Mouse (Mus musculus) intestine, embryonic 16.5 days (tissue): Measurements from ENCODE around the gene Sync. TPM values are rescaled to one million over a fixed set of nuclear protein-coding genes. Genes with fewer than 3 reads are reported as not detected.

Source experiments
- microRNA-seq: library from miRNA; unstranded; fragments of <30 nt; microRNA quantifications from one replicate; pipeline ENCODE4, GENCODE M21; 2016
- polyA plus RNA-seq: library from polyadenylated mRNA; unstranded; fragments of >200 nt; fragmentation: Nextera tagmentation; extraction: Ambion mirVana; gene quantifications from 2 replicates; pipeline ENCODE4 v1.2.1, GENCODE M21; 2015

The Sync gene
- polyA plus RNA-seq, 1 experiment from 2014 or later, result 1.1 TPM

Small RNA genes within 50 kb of the gene (microRNA-seq; reads per million reads assigned to microRNA genes)
- not detected for gene Gm22994

Other genes starting within 250 kb of the Sync start
- gene Rnf19b, start 229.3 kb upstream of the Sync start, polyA plus RNA-seq, result 5.6 and 7.0 TPM in 2 replicates
- gene Tmem54, start 182.1 kb upstream of the Sync start, polyA plus RNA-seq, result 159 and 167 TPM in 2 replicates
- 4.0 and 4.5 TPM in 2 replicates for gene Hpca, start 165.6 kb upstream of the Sync start, polyA plus RNA-seq
- 1.5 and 2.2 TPM in 2 replicates for gene Fndc5, start 150.6 kb upstream of the Sync start, polyA plus RNA-seq
- 10.3 and 10.9 TPM in 2 replicates for gene S100pbp, start 97.9 kb upstream of the Sync start, polyA plus RNA-seq
- 104 and 107 TPM in 2 replicates for gene Yars, start 97.9 kb upstream of the Sync start, polyA plus RNA-seq
- gene C77080, start 26.2 kb upstream of the Sync start, polyA plus RNA-seq, result 6.5 and 7.5 TPM in 2 replicates
- gene Rbbp4, start 47.8 kb downstream of the Sync start, polyA plus RNA-seq, result 271 and 297 TPM in 2 replicates
- gene Zbtb8os, start 48.1 kb downstream of the Sync start, polyA plus RNA-seq, result 64.2 and 66.9 TPM in 2 replicates
- gene Zbtb8a, start 90.5 kb downstream of the Sync start, polyA plus RNA-seq, result 13.6 and 14.0 TPM in 2 replicates
- gene Zbtb8b, start 153.2 kb downstream of the Sync start, polyA plus RNA-seq, result 1.1 and 1.2 TPM in 2 replicates
- 24.5 and 24.7 TPM in 2 replicates for gene Bsdc1, start 174.0 kb downstream of the Sync start, polyA plus RNA-seq
- gene Tssk3, start 203.4 kb downstream of the Sync start, polyA plus RNA-seq, result not detected in 2 replicates
- gene Fam229a, start 203.6 kb downstream of the Sync start, polyA plus RNA-seq, result not detected in 2 replicates
- 289 and 312 TPM in 2 replicates for gene Marcksl1, start 226.0 kb downstream of the Sync start, polyA plus RNA-seq